Mouse (Mus musculus) NIH3T3 (cell line): ENCODE data around the gene Unk.

ENCODE experiments used
- DNase-seq: peaks from one replicate; pipeline ENCODE4 v3.0.0-alpha.2; 2012; ENCODE audit warnings: low read depth

Gene Unk

DNA sequence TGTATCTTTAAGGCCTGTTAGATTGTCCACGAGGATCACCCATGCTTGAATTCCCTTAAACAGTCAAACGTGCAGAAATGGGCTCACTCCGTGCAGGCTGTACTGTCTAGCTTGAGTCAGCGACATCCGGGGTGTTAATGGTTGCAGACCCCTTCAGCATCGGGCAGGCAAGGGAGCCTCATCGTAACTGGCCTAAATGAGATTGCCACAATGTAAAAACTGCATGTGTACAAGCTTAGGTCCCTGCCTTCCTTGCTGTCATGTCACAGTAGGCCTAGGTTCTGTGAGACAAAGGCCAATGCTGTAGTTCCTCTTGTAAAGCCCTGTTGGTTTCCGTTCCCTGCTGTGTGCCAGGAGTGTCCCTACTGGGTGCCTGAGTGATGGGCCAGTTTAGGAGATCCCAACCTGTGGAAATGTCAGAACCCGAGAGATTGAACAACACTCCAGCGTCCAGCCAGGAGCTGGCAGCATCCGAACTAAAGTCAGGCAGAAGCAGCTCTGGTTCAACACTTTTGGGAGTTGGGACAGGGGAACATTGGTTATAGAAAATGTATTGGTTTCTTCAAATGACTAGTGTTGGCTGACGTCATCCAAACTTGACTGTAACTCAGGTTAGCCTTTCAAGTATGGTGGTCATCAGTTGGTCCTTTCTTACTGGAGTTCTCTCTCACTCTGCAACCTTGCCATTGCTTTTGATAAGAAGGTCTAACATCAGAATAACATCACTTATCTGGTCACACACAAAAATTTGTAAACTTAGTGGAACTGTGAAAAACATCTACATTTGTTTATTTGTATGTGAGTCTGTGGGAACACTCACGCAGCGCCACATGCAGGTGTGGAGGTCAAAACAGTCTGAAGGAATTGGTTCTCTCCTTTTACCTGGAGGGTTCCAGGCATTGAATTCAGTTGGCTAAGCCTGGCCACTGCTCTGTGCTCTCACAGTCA lies 1.1 kb downstream of the Unk start:
- DNase-seq: peak; percentile 62

DNA sequence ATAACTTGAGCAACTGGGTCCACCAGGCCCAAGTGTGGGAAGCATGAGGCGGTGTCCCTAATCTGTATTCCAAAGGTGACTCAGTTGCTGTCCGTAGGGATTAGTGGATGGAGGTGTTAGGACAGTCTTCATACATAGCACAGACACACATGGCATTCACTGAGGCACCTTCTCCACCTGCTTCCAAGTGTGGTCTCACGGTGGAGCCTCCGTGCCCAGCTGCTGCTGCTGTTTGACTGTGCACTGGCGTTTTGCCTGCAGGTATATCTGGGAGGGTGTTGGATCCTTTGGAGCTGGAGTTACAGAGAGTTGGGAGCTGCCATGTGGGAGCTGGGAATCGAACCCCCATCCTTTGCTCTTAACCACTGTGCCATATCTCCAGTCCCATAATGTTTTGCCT lies 4.5 kb downstream of the Unk start:
- no peak for DNase-seq

DNA sequence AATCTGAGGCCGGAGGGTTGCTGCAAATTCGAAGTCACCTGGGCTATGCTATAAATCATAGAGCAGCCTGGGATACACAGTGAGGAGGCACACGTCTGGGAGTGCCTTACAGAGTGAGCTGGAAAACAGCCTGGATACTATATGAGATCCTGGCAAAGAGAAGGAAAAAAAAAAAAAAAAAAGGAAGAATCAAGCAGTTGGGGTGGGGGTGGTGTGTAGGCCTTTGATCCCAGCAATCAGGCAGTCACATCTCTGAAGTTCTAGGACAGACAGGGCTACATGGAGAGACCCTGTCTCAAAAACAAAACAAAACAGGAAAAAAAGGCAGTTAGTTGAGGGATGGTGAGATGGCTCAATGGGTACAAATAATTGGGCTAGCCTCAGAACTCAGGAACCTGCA lies 6.5 kb downstream of the Unk start:
- no peak for DNase-seq

DNA sequence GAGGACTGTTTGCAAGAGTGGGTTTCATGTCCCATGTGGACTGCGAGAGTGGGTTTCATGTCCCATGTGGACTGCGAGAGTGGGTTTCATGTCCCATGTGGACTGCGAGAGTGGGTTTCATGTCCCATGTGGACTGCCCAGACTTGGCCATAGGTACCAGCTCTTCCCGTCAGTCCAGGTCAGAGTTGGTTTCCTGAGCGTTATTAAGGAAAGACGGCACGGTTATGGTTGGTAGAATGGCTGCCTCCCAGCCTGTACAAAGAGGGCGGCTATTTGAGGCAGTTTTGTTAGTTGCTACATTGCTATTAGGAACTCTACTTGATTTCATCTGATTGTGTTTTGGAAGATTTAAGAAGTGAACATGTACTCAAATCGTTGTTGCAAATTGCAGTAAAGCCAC lies 7.7 kb downstream of the Unk start:
- DNase-seq: no peak

DNA sequence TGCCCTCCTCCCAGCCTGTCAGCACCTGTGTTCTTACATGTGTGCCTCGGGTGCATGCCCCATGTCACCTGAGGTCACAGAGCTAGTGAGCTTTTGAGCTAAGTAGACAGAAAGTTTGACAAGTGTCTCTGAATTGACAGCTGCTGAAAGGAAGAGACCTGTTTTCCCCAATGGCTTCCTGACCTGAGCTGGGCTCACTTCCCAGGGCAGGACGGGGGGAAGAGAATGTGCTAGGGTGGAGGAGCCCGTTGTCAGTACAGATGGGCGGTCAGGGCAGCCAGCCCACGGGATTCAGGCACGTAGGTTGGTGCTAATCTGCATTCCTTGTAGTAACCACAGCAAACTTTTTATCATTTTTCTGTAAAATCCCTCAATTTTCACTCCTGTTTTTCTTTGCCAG lies 10.5 kb downstream of the Unk start:
- DNase-seq: no peak

DNA sequence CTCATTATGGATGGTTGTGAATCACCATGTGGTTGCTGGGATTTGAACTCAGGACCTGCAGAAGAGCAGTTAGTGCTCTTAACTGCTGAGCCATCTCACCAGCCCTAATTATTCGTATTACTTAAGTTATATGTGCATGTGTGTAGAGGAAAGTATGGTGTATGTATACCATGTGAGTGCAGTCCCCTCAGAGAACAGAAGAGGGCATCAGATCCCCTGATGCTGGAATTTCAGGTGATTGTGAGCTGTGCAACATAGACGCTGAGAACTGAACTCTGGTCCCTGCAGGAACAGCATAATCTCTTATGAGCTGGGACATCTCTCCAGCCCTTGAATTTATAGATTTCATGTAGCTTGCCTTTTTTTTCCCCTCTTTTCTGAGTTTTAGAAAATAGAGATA lies 11.7 kb downstream of the Unk start:
- DNase-seq: no peak

DNA sequence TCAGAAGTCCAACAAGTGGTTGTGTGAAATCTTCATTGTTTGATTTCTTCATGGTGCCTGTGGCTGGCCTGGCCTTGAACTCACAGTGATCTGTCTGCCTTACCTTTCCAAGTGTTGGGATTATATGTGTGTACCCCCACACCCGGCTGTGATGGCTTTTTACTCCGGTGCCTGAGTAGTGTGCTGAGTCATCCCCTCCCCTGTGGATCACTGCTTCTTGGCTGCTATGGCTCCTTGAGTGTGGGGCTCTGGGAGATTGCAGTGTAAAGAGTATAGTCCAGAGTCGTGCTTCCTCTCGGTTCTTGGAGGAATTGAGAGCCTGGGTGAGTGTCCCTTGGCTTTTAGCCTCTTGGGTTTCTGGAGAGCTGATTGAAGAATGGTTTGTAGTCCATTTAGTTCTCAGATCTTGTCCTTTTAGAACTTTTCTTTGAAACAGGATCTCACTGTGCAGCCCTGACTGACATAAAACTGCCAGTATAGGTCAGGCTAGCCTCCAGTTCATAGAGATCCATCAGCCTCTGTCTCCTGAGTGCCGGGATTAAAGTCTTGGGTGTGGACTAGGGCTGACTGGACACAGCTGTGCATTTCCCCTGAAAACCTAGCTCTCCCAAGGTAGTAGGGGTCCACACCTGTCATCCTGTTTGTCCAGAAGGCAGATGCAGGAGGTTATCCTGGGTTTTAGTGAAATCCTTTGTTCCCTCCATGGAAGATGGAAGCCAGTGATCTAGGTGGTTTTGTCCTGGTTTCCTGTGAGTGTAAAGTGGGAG lies 12.4 kb downstream of the Unk start:
- DNase-seq: no peak

DNA sequence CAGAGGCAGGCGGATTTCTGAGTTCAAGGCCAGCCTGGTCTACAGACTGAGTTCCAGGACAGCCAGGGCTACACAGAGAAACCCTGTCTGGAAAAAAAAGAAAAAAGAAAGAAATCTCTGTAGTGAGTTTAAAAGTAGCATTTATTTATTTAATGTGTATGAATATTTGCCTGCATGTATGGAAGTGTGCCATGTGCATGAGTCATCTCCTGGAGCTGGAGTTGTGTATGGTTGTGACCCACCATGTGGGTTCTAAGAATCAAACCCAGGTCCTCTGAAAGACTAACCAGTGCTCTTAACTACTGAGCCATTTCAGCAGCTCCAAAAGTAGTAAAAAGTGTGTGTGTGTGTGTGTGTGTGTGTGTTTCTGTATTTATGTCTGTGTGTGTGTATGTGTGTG lies 13.2 kb downstream of the Unk start:
- peak; percentile 75 for DNase-seq

DNA sequence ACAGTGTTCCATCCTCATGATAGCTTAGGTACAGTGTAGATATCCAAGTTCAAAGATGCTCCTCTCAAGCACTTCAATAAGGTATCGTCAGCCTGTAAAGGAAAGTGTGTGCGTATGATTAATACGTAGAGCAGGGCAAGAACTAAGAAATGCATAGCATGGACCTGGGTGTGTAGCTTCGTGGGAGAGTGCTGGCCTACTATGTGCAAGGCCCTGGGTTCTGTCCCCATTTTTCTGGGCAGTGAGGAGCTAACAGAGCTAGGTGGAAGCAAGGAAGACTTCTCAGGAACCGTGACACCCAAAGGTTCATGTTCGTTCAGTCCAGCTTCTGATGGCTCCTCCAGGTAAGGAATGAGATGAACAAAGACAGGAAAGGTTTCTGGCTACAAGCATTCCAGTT lies 15.1 kb downstream of the Unk start:
- DNase-seq: no peak

DNA sequence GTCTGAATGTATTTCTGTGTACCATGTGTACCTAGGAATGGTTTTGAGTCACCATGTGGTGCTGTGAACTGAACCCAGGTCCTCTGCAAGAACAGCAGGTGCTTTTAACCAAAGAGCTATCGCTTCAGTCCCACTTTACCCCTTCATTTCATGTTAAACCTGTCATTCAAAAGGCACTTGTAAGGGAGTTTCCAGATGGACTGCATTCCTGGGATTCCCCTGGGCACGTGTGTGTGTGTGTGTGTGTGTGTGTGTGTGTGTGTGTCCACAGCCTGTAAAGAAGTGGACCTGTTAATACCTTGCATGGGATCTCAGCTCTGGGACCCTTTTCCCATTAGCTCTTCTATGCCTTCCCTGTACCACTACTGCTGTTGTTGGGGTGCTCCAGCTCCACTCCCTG lies 19.5 kb downstream of the Unk start:
- no peak for DNase-seq

DNA sequence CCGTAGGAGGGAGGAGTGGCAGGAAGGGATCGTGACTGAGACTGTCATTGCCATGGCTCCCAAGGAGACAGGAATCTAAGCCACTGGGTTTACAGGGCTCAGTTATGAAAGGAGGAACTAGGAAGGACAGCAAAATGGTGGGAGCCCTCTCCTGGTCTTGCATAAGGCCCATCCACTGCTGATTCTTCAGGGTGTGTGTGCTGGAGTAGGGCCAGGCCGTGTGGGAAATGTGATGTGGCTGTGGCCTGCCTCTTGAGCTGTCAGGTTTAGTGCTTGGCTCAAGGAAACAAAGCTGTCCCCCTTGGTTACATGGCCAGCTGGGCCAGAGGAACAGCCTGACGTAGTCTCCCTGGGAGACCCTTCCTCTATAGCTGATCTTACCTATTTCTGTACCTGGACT lies 20.1 kb downstream of the Unk start:
- DNase-seq: no peak

DNA sequence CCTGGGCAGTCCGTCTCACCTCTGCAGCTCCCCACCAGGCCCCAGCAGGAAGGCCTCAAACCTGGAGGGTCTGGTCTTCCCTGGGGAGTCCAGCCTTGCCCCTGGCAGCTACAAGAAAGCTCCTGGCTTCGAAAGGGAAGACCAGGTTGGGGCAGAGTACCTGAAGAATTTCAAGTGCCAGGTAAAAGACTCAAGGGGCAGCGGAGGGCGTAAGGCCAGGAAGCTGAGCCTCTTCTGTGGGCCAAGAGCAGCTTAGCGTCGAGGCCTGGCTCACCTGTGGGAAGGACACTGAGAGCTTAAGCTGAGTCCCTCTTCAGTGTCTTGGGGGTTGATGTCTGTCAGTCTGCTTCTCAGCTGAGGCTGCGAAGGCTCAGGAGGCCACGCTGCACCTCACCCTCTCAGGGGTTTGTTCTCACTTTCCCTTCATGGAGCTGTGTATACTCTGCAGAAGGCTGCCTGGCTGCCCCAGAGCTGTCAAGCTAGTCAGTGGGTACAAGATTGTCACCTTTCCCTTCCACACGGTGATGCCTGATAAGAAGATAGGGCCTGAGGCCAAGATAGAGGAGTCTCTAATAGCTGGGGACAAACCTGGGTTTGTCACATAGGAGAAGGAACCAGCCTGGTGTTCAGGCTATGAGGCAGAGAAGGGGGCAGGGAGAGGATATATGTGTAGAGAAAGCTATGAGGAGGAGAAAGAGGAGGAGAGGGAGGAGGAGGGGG lies 23.5 kb downstream of the Unk start:
- DNase-seq: no peak

DNA sequence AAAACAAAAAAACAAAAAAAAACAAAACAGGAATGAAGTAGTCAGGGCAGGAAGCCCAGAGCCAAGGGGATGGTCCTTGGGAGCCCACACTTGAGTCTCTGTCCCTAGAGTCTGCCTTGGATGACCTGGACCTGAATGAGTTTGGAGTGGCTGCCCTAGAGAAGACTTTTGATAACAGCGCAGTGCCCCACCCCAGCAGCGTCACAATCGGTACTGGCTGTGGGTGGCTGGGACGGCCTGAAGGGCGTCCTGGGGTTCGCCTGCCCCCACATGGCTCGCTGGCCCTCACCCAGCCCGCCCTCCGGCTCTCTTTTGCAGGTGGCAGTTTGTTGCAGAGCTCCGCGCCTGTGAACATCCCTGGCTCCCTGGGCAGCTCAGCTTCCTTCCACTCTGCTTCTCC lies 25.8 kb downstream of the Unk start:
- no peak for DNase-seq

DNA sequence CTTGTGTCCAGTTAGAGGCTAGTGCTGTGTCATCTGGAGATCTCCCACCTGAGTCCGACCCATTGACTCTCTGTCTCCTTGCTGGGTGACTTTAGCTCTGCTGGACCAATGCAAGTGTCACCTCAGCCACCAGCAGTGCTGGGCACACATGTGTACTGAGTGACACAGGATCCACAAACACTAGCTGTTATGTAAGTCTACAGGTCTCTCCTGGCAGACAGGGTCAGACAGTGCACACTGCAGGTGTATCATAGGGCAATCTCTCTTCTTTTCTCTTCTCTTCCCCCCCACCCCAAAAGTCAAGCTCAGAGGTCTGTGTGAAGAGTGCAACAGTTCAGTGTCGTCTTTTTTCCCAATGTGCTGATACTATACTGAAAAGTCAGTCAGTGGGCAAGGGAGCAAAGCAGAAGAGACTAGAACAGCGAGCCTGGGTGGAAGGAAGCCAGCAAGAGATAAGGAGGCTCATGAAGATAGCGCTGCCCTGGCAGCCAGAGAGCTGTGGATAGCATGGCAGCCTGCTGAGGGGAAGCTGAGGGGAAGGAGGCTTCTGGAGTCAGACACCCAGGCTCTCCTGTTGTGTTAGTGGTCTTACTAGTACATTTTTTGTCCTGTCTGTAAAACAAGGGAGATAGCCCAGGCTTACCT lies 27.2 kb downstream of the Unk start:
- no peak for DNase-seq

DNA sequence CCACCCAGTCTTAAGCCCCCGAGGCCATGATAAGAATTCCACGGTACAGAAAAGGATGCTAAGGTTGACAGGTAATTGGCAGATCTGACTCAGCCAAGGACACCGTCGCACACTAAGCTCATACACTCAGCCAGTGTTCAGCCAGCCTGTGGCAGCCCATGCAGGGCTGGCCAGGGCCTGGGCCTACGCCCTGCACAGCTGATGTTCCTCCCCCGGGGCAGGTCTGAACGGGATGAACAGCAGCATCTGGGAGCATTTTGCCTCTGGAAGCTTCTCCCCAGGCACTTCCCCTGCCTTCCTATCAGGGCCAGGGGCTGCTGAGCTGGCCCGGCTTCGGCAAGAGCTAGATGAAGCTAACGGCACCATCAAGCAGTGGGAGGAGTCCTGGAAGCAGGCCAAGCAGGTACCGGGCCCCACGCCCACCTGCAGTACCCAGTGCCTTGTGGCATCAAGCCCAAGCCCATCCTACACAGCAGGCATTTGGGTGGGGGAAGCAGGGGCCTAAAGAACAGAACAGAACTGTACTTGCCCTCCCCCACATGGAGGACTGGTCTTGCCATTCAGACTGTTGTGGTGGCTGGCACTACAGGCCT lies 28.0 kb downstream of the Unk start:
- no peak for DNase-seq

DNA sequence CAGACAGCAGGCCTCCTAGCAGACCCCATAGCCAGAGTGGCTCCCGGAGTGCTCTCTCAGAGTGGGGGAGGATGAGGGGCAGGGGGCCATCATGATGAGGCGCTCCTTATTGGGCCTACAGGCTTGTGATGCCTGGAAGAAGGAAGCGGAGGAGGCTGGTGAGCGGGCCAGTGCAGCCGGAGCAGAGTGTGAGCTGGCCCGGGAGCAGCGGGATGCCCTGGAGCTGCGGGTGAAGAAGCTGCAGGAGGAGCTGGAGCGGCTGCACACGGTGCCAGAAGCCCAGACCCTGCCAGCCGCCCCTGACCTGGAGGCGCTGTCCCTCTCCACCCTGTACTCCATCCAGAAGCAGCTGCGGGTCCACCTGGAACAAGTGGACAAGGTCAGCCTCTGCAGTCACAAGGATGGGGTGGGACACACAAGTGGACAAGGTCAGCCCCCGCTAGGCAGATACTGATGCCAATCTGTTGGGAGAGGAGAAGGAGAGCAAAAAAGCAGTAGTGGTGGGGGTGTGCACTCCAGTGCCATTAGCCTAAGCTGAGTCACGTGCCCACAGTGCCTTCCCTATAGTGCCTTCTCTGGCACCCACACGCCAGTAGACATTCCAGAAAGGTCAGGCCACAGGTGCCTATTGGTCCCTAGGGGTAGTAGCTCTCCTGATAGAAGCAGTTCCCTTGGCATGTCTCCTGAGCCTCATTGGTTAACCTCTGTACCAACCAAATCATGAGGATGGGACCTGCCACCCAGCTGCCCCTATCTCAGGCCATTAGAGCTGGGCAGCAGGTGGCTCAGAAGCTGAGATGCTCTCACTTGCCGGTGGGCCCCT lies 29.0 kb downstream of the Unk start:
- no peak for DNase-seq

DNA sequence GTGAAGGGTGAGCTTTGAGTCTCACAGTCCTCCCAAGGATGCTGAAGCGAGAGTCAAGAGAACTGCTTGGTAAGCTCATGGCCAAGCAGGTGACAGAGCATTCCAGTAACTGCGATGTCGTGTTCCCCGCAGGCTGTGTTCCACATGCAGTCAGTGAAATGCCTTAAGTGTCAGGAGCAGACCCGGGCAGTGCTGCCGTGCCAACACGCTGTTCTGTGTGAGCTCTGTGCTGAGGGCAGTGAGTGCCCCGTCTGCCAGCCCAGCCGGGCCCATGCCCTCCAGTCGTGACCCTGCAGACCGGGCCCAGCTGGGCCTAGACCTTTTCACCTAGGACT lies 29.5 kb downstream of the Unk start:
- no peak for DNase-seq

DNA sequence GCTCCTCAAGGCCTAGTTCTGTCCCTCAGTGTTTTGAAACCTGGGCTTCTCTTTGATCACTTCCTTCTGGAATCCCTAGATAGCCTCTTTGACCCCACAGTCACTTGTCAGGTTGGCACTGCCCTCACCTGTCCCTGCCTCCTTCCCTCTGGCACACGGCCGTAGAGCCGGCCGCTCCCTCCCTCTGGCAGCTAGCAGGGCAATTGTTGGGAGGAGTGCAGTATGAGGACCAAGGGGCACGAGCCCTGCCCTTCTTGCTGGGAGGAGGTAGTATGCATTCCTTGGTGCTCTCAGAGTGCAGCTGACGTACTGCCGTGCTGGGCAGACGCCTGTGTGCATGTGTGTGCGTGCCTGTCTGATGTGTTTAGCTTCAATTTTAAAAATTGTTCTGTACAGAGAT lies 30.5 kb downstream of the Unk start:
- DNase-seq: no peak

DNA sequence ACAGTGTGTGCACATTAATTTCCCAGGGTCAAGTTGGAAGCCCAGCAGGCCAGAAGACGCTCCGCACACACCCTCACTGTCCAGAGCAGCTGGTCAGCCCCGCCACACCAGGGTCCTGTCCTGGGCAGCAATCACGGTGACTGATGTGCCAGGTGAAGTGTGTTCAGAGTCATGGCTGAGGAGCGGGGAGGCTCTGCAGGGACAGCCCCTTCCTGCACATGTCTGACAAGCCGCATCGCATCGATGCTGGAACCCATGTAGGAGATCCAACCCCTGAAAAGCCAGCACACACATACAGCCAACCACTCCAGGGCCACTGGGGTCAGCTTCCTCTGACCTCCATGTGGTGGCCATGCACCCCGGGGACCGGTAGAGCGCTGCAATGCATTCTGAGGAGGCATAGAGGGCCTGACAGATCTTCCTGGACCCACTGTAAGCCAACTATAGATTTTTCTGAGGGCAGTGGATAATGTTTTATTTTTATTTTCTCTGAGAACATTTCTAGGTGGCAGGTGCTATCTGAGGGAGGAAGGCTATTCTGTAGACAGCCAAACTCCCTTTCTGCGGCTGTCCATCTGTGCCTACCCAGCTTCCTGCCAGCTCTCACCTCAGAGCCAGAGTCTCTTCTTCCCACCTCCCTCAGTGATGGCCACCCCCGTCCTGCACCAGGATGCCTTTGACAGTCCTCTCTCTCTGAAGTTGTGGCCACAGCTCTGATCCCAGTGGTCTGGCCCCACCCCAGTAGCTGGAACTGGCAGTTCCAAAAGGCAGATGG lies 31.7 kb downstream of the Unk start:
- no peak for DNase-seq

DNA sequence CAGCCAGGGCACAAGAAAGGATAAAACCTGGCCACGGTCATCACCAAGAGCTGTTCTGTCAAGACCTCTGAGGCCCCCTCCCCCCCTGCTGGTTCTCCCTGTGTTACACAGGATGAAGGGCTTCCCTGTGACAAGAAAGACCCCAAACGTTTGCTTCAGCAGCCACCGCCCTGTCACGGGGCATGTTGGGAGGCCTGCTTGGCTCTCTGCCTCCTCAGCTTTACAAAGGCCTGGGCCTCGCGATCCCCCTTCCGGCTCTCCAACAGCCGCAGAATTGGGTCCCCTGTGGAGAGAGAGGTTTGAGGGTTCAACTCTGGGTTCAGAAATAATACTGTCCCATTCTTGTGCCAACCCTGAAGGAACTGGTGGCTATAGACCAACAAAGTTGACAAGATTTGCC lies 32.4 kb downstream of the Unk start:
- DNase-seq: no peak
